Mouse (Mus musculus) myocyte (in vitro differentiated cells): ENCODE measurements around the gene C1qtnf7. TPM values are rescaled to one million over a fixed set of nuclear protein-coding genes. Genes with fewer than 3 reads are reported as not detected.
A peak's percentile ranks its signal among the peaks of the same experiment; 100 is the strongest.

Source experiments
- H3K27me3 ChIP-seq: one replicate; pipeline ENCODE4 v1.6.1; 2011; ENCODE audit not compliant: control insufficient read depth, insufficient read depth, insufficient read length
- H3K36me3 ChIP-seq: one replicate; pipeline ENCODE4 v1.6.1; 2011; ENCODE audit not compliant: control insufficient read depth, insufficient read depth
- H3K4me2 ChIP-seq: one replicate; pipeline ENCODE4 v1.6.1; 2011; ENCODE audit warnings: low read depth, control low read depth
- H3K4me3 ChIP-seq: one replicate; pipeline ENCODE4 v1.5.1; 2011; ENCODE audit warnings: mild to moderate bottlenecking, control low read depth, moderate library complexity
- H3K79me2 ChIP-seq: one replicate; pipeline ENCODE4 v1.6.1; 2011; ENCODE audit not compliant: control insufficient read depth, insufficient read depth
- H3ac ChIP-seq: one replicate; pipeline ENCODE4 v1.6.1; 2011; ENCODE audit not compliant: control insufficient read depth, insufficient read length
- CEBPB ChIP-seq: IDR thresholded peaks from 2 replicates; pipeline ENCODE4 v1.6.1; 2011; ENCODE audit warnings: mild to moderate bottlenecking, moderate library complexity; ENCODE audit not compliant: poor library complexity, insufficient read depth, severe bottlenecking
- E2F4 ChIP-seq: IDR thresholded peaks from one replicate; pipeline ENCODE4 v1.6.1; 2011; ENCODE audit warnings: mild to moderate bottlenecking, control low read depth, moderate library complexity; ENCODE audit not compliant: insufficient read depth
- MAX ChIP-seq: IDR thresholded peaks from one replicate; pipeline ENCODE4 v1.6.1; 2011; ENCODE audit warnings: low read depth, mild to moderate bottlenecking, control low read depth
- MYOD1 ChIP-seq, 3 experiments: IDR thresholded peaks; one replicate each; pipeline ENCODE4 v1.6.1; 2011; ENCODE audit warnings: control low read depth in 2 of 3, low read depth in 2 of 3, mild to moderate bottlenecking in 2 of 3, moderate library complexity in 1 of 3; ENCODE audit not compliant: insufficient read length in 2 of 3, control insufficient read depth in 1 of 3
- MYOG ChIP-seq, 3 experiments: IDR thresholded peaks; one replicate each; pipeline ENCODE4 v1.6.1; 2011; ENCODE audit warnings: control low read depth in 2 of 3, low read depth in 2 of 3, mild to moderate bottlenecking in 2 of 3; ENCODE audit not compliant: insufficient read length in 2 of 3, control insufficient read depth in 1 of 3, insufficient read depth in 1 of 3
- POLR2A ChIP-seq: IDR thresholded peaks from one replicate; pipeline ENCODE4 v1.6.1; 2011; ENCODE audit warnings: low read depth, mild to moderate bottlenecking, control low read depth, moderate library complexity; ENCODE audit not compliant: insufficient read length
- POLR2AphosphoS2 ChIP-seq: IDR thresholded peaks from one replicate; pipeline ENCODE4 v1.6.1; 2011; ENCODE audit warnings: low read depth, control low read depth; ENCODE audit not compliant: insufficient read length
- REST ChIP-seq: IDR thresholded peaks from one replicate; pipeline ENCODE4 v1.6.1; 2011; ENCODE audit warnings: mild to moderate bottlenecking, control low read depth, moderate library complexity; ENCODE audit not compliant: insufficient read depth, insufficient read length
- SRF ChIP-seq: IDR thresholded peaks from one replicate; pipeline ENCODE4 v1.6.1; 2011; ENCODE audit warnings: low read depth; ENCODE audit not compliant: control insufficient read depth, insufficient read length
- TCF12 ChIP-seq: IDR thresholded peaks from one replicate; pipeline ENCODE4 v1.6.1; 2011; ENCODE audit warnings: mild to moderate bottlenecking, control low read depth; ENCODE audit not compliant: poor library complexity, insufficient read depth, severe bottlenecking
- TCF3 ChIP-seq: IDR thresholded peaks from one replicate; pipeline ENCODE4 v1.6.1; 2011; ENCODE audit warnings: low read depth, control low read depth; ENCODE audit not compliant: insufficient read length
- USF1 ChIP-seq: IDR thresholded peaks from one replicate; pipeline ENCODE4 v1.6.1; 2011; ENCODE audit warnings: low read depth, mild to moderate bottlenecking, control low read depth, moderate library complexity
- polyA plus RNA-seq: library from polyadenylated mRNA; unstranded; fragments of >200 nt; fragmentation: generic; extraction: Trizol; gene quantifications from one replicate; pipeline ENCODE4 v1.2.1, GENCODE M21; 2012; ENCODE audit warnings: missing spikeins

C1qtnf7 gene
- polyA plus RNA-seq, 1 experiment = not detected

GRCm38 (mm10) chr5:43647098-43647774 is 131.9 kb downstream of the C1qtnf7 start:
- no peak overlapping the region for H3K4me3 ChIP-seq
- TF ChIP-seq CEBPB (no peak), REST (no peak), USF1 (peak; percentile 3), MYOG (IDR thresholded peaks at IDR 0.05; ENCODE audit: control insufficient read depth in 1 of 3, insufficient read depth in 1 of 3, insufficient read length in 2 of 3, low read depth in 2 of 3) (no peak), SRF (no peak), TCF12 (no peak), MYOD1 (IDR thresholded peaks at IDR 0.05; ENCODE audit: control insufficient read depth in 1 of 3, insufficient read length in 2 of 3, low read depth in 2 of 3) (no peak)

GRCm38 (mm10) chr5:43661498-43661897 is 146.2 kb downstream of the C1qtnf7 start:
- Histone ChIP-seq H3K4me2 (peak overlapping the region; percentile 82), H3K36me3 (no peaks in the 10 kb centered on the region), H3ac (no peak overlapping the region), H3K4me3 (peak overlapping the region; percentile 32), H3K79me2 (no peaks in the 10 kb centered on the region), H3K27me3 (no peaks in the 10 kb centered on the region)
- TF ChIP-seq REST (no peak), USF1 (no peak), POLR2A (no peak), E2F4 (no peak), SRF (no peak), TCF12 (no peak), POLR2AphosphoS2 (no peak), MYOG (IDR thresholded peaks at IDR 0.05; ENCODE audit: control insufficient read depth in 1 of 3, insufficient read depth in 1 of 3, insufficient read length in 2 of 3, low read depth in 2 of 3) (no peak), MAX (no peak), CEBPB (no peak), TCF3 (no peak), MYOD1 (IDR thresholded peaks at IDR 0.05; ENCODE audit: control insufficient read depth in 1 of 3, insufficient read length in 2 of 3, low read depth in 2 of 3) (no peak)

More at GRCm38 (mm10) chr5:43647098-43647774, 131.9 kb downstream of the C1qtnf7 start:
- Histone ChIP-seq H3K27me3 (no peaks in the 10 kb centered on the region), H3K36me3 (no peaks in the 10 kb centered on the region), H3K4me2 (no peak overlapping the region), H3K79me2 (no peaks in the 10 kb centered on the region), H3ac (no peak overlapping the region)

GRCm38 (mm10) chr5:43661997-43662961 is 146.9 kb downstream of the C1qtnf7 start, which contains the start of gene Cc2d2a:
Gene Cc2d2a (plus strand): TSS chr5:43662346.
- Histone ChIP-seq H3K4me2 (peak within 1 kb of the TSS; percentile 82), H3K36me3 (no peaks in the 10 kb centered on the region), H3K4me3 (peak within 1 kb of the TSS; percentile 32), H3K79me2 (no peaks in the 10 kb centered on the region), H3K27me3 (no peaks in the 10 kb centered on the region), H3ac (no peak within 1 kb of the TSS)
- peak; percentile 12 for TF ChIP-seq POLR2A
- no peak for TF ChIP-seq MYOD1 (IDR thresholded peaks at IDR 0.05; ENCODE audit: control insufficient read depth in 1 of 3, insufficient read length in 2 of 3, low read depth in 2 of 3)

GRCm38 (mm10) chr5:43663531-43663930 is 148.2 kb downstream of the C1qtnf7 start:
- no peak overlapping the region for H3ac ChIP-seq
- TF ChIP-seq USF1 (no peak), CEBPB (no peak), TCF3 (no peak), MYOG (IDR thresholded peaks at IDR 0.05; ENCODE audit: control insufficient read depth in 1 of 3, insufficient read depth in 1 of 3, insufficient read length in 2 of 3, low read depth in 2 of 3) (no peak), MAX (no peak), REST (no peak), POLR2A (no peak), E2F4 (no peak), SRF (no peak), MYOD1 (IDR thresholded peaks at IDR 0.05; ENCODE audit: control insufficient read depth in 1 of 3, insufficient read length in 2 of 3, low read depth in 2 of 3) (no peak), POLR2AphosphoS2 (no peak), TCF12 (no peak)

GRCm38 (mm10) chr5:43665144-43665543 is 149.8 kb downstream of the C1qtnf7 start:
- no peaks in the 10 kb centered on the region for H3K36me3 ChIP-seq
- no peak overlapping the region for H3K4me2 ChIP-seq
- H3K4me3 ChIP-seq = no peak overlapping the region
- H3K27me3 ChIP-seq = no peaks in the 10 kb centered on the region
- TF ChIP-seq USF1 = no peak
- no peak for TF ChIP-seq POLR2AphosphoS2
- H3K79me2 ChIP-seq = no peaks in the 10 kb centered on the region
- H3ac ChIP-seq = no peak overlapping the region

More at GRCm38 (mm10) chr5:43663531-43663930, 148.2 kb downstream of the C1qtnf7 start:
- no peaks in the 10 kb centered on the region for H3K79me2 ChIP-seq
- H3K4me2 ChIP-seq = no peak overlapping the region
- no peaks in the 10 kb centered on the region for H3K36me3 ChIP-seq
- no peaks in the 10 kb centered on the region for H3K27me3 ChIP-seq
- H3K4me3 ChIP-seq = no peak overlapping the region

Other genes starting within 250 kb of the C1qtnf7 start
- 2.4 TPM for gene Cc2d2a, start 146.8 kb downstream of the C1qtnf7 start, polyA plus RNA-seq